Mouse (Mus musculus) cortical plate, adult 2 months (tissue): Measurements from ENCODE around the gene Dlg4. TPM values are rescaled to one million over a fixed set of nuclear protein-coding genes. Genes with fewer than 3 reads are reported as not detected.

Experiments used
- H3K27ac ChIP-seq: fragments of 200-500 bp; 2 replicates; pipeline ENCODE4 v1.5.1; 2012; ENCODE audit warnings: low read length, control low read depth, inconsistent platforms; ENCODE audit not compliant: insufficient read depth
- H3K4me1 ChIP-seq: fragments of 200-500 bp; 2 replicates; pipeline ENCODE4 v1.6.1; 2011; ENCODE audit warnings: low read length; ENCODE audit not compliant: control insufficient read depth, insufficient read depth
- H3K4me3 ChIP-seq: fragments of 200-500 bp; 2 replicates; pipeline ENCODE4 v1.5.1; 2011; ENCODE audit warnings: mild to moderate bottlenecking, low read length, control low read depth; ENCODE audit not compliant: insufficient read depth
- CTCF ChIP-seq: fragments of 200-500 bp; IDR thresholded peaks from 2 replicates; pipeline ENCODE4 v1.5.1; 2011; ENCODE audit warnings: mild to moderate bottlenecking, control low read depth, low read length; ENCODE audit not compliant: insufficient read depth; ENCODE audit errors: extremely low read depth
- POLR2A ChIP-seq: fragments of 200-500 bp; IDR thresholded peaks from 2 replicates; pipeline ENCODE4 v1.6.1; 2011; ENCODE audit warnings: mild to moderate bottlenecking, low read length, control low read depth; ENCODE audit not compliant: insufficient read depth; ENCODE audit errors: extremely low read depth
- polyA plus RNA-seq: library from polyadenylated mRNA; depleted of rRNA; stranded (reverse); fragments of >200 nt; gene quantifications from 2 replicates; pipeline ENCODE4 v1.2.3, GENCODE M21; 2012

Dlg4 gene
- polyA plus RNA-seq, 1 experiment: 816 TPM

DNA sequence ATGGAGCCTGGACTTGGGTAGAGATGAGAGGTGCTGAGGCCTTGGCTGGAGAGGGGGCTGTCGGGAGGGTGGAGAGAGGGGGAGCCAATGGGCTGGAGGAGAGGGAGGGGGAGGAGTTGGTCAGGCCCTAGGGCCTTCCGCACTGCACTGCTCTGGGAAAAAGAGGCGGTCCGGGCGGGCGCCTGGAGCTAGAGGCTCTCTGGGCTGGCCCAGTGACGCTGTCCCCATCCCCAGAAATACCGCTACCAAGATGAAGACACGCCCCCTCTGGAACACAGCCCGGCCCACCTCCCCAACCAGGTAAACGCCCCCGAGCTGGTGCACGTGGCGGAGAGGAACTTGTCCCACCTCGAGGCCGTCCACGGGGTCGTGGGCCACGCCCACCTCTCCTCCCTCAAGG is 9.9 kb downstream of the Dlg4 start:
- TF ChIP-seq POLR2A: no peak
- no peak for TF ChIP-seq CTCF
- Histone ChIP-seq H3K4me3 (peak overlapping the region; percentile 22), H3K4me1 (peaks cover 14% of the 10 kb centered on the region), H3K27ac (peak overlapping the region; percentile 45; the same call in 1 of the 2 replicates)

DNA sequence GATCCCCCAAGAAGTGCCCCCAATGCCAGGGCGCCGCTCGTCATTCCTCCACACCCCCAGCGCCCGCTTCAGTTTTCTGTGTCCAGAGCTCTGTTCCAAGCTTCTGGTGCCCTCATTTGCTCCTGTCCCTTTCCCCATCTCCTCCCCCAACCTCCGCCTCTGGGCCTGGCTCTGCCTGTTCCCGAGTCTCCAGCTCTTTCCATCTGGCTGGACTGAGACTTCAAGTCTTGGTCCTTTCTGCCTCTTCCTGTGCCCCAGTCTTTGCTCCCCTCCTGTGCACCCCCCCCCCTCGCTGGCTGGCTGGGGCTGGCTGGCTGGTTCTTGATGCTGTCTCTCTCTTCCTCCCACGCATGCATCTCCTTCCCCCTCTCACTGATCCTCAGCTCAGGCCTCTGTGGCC is 10.7 kb downstream of the Dlg4 start:
- Histone ChIP-seq H3K27ac (peak overlapping the region; percentile 45; the same call in 1 of the 2 replicates), H3K4me1 (peaks cover 14% of the 10 kb centered on the region), H3K4me3 (peak overlapping the region; percentile 22)
- no peak for TF ChIP-seq CTCF
- no peak for TF ChIP-seq POLR2A

DNA sequence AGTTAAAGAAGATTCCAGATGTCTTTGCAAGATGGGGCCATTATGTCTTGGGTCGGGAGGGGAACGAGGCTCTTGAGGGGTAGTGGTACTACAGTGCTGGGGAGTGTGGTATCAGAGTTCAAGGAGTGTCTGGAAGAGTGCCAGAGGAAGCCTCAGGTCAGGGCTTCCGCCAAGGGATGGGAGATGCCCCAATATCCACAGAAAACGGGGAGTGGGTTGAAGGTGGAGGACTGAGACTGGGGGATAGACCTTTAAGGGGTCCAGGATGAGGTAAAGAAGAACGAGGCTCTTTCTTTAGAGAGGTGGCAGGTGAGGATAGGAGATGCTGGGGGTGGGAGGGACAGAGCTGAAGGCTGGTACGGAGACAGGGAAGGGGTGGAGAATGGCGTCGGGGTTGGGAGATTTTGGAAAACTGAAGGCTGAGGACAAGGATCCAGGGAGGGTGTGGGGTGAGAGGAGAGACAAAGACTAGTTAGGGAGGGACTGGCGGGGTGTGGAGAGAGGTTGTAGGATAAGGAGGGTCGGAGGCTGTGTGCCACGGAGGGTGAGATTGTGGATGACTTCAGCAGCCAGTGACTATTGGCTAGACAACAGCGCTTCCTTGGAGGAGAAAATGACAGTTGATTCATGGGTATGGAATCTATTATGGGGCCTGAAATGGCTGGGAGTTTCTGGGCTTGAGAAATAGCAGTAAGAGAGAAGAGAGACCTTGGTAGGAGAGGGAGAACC is 11.8 kb downstream of the Dlg4 start:
- TF ChIP-seq CTCF (no peak), POLR2A (no peak)
- Histone ChIP-seq H3K4me1 (peaks cover 14% of the 10 kb centered on the region), H3K4me3 (peak overlapping the region; percentile 24; the same call in 1 of the 2 replicates), H3K27ac (peak overlapping the region; percentile 51)

DNA sequence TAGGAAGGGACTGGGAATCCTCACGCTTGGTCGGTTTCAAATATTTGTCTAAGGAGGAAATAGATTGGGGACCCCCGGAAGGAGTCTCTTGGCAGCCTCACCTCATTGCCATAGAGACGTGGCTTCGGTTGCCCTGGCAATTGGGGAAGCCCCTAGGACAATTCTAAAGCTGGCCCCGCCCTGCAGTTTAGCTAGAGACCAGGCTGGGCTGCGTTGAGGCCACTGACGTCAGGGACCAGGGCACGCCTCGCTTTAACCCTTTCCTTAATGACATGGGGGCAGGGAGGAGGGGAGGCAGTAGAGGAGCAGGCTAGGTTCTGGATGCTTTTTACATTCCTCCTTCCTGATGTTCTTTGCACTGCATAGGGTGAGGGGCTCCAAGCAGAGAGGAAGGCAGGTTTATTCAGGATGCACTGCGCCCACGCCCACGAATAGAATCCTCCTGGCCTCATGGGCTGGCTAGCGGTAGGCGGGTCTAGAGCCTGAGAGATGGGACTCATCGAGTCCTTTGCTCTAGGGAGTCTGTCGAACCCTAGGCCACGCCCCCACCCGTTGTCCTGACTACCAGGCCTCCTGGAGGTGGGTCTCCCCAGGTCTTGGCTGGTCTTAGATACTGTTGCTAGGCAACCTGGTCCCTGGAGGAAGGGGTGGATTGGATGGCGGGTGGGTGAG is 12.5 kb downstream of the Dlg4 start:
- Histone ChIP-seq H3K27ac (peak overlapping the region; percentile 51), H3K4me1 (peaks cover 11% of the 10 kb centered on the region), H3K4me3 (peak overlapping the region; percentile 24)
- 0 out of 2 replicates have a peak, but pooled peaks have one; percentile 19 for TF ChIP-seq POLR2A
- TF ChIP-seq CTCF: no peak

DNA sequence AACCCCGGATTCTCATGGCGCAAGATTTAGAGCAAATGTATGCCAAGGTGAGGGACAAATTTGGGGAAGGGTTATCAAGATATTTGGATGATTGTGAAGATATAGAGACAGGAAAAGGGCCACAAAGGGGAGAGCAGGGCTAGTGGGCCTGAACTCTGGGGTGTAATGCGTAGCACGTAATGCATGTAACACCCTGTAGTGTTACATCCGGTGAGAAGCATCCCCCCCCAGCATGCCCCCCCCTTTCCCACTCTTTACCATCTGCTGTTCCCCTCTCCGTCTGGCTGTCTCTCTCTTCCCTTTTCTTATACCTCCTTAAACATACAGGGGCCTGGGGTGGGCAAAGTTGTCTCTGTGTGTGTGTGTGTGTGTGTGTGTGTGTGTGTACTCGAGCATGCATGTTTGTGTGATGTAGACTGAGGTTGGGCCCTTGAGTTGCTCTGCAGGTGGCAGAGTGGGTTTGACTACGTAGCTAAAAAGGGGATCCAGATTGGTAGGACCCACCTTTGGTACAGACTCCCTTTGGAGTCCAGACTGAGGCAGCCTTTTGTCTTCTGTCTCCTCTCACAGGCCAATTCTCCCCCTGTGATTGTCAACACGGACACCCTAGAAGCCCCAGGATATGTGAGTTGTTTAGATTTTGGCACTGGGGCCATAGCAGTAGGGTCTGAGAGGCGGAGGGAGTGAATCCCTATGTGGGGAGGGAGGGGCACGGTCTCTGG is 13.2 kb downstream of the Dlg4 start:
- no peak for TF ChIP-seq POLR2A
- TF ChIP-seq CTCF: no peak
- Histone ChIP-seq H3K4me3 (peak overlapping the region; percentile 24; the same call in 1 of the 2 replicates), H3K27ac (no peak overlapping the region), H3K4me1 (peaks cover 11% of the 10 kb centered on the region)

DNA sequence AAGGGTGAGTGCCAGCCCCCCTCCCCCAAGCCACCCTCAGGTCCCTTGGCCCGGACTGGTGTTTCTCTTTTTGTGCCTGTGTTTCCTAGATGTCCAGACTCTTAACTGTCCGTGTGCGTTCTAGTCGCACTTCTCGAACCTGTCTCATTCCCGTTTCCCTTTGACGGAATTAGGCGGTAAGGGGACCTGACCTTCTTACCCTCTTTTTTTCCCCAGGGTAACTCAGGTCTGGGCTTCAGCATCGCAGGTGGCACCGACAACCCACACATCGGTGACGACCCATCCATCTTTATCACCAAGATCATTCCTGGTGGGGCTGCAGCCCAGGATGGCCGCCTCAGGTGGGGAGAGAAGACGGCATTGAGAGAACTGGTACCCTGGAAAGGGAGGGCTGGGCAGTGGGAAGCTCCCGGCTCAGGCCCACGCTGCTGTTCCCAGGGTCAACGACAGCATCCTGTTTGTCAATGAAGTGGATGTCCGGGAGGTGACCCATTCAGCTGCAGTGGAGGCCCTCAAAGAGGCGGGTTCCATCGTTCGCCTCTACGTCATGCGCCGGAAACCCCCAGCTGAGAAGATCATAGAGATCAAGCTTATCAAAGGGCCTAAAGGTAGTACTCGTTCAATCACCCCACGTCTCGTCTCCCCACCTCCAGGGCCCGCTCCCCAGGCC is 14.0 kb downstream of the Dlg4 start:
- TF ChIP-seq POLR2A (no peak), CTCF (no peak)
- Histone ChIP-seq H3K27ac (no peak overlapping the region), H3K4me3 (no peak overlapping the region), H3K4me1 (peaks cover 11% of the 10 kb centered on the region)

DNA sequence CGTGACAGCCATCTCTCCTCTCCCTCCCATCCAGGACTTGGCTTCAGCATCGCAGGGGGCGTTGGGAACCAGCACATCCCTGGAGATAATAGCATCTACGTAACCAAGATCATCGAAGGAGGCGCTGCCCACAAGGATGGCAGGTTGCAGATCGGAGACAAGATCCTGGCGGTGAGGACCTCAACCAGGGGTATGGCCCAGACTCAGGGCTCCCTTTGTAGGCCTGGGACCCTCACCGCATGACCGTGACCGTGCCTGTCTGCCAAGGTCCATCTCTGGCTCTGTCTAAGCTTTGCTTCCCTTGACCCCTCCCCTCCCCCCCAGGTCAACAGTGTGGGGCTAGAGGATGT is 14.6 kb downstream of the Dlg4 start:
- no peak for TF ChIP-seq CTCF
- TF ChIP-seq POLR2A: no peak
- Histone ChIP-seq H3K4me3 (no peak overlapping the region), H3K4me1 (peaks cover 8% of the 10 kb centered on the region), H3K27ac (no peak overlapping the region)

DNA sequence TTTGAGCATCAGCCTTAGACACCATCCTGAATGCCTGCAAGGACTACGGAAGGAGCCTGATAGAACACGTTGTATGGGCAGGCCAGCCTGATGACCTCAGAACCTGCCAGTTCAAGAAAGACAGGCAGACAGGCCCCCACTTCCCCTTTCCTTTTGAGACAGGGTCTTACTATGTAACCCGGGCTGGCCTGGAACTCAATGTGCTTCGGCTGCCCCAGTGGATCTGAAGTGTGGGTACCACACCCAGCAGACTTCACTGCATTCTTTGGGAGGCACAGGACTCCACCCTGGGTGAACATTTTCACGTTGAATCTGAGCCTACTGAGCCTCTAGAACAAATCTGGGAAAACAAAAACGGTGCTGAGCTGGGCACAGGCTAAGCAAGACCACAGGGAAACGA is 21.4 kb downstream of the Dlg4 start:
- Histone ChIP-seq H3K27ac (no peak overlapping the region), H3K4me1 (no peaks in the 10 kb centered on the region), H3K4me3 (no peak overlapping the region)
- TF ChIP-seq CTCF: no peak
- TF ChIP-seq POLR2A: no peak

DNA sequence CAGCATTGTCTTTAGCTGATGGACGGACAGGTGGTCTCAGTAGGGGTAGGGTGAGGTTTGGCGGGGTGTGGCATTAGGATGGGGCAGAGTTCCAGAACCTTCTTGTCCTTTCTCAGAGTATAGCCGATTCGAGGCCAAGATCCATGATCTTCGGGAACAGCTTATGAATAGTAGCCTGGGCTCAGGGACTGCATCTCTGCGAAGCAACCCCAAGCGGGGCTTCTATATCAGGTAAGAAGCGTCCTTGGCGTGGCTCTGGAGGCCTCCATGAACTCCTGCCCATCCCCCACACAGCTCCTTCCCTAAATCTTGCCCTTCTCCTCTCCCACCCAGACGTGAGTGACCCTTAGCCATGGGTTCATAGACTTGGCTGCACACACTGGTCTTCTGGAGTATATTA is 22.9 kb downstream of the Dlg4 start:
- Histone ChIP-seq H3K4me1 (no peaks in the 10 kb centered on the region), H3K27ac (no peak overlapping the region), H3K4me3 (no peak overlapping the region)
- no peak for TF ChIP-seq POLR2A
- TF ChIP-seq CTCF: no peak
